Comparison of ENCODE assay signal across 8 mouse cellular contexts in genomic region chr11:107793200-107794102, GRCm38 (mm10). TPM values are rescaled to one million over a fixed set of nuclear protein-coding genes. Genes with fewer than 3 reads are reported as not detected.
DNase-seq lines count a peak whose midpoint lies in the region; ATAC-seq lines count a peak whose summit lies in the region.
"Had no signal": no experiment of that assay in that cellular context is flagged by ENCODE, and none has a peak within 500 bp of the region (broad histone marks: within the 10 kb centered on the region; RNA-seq: fewer than 3 reads in every experiment).

No protein-coding gene starts in this region.

- peaks cover 16% of the 10 kb centered on the region for H3K36me3 ChIP-seq in hindbrain, embryonic 13.5 days
- H3K36me3 ChIP-seq in midbrain, embryonic 12.5 days: peaks cover 22% of the 10 kb centered on the region

- peak overlapping the region; percentile 93 for H3K9ac ChIP-seq in hindbrain, embryonic 13.5 days
- H3K9ac ChIP-seq in midbrain, embryonic 12.5 days (replicated peaks): peak overlapping the region; percentile 90

- H3K4me3 ChIP-seq in hindbrain, embryonic 13.5 days: peak overlapping the region; percentile 79
- H3K4me3 ChIP-seq in midbrain, embryonic 12.5 days: peak overlapping the region; percentile 85

- no peaks in the 10 kb centered on the region for H3K9me3 ChIP-seq in hindbrain, embryonic 13.5 days
- H3K9me3 ChIP-seq in midbrain, embryonic 12.5 days: no peaks in the 10 kb centered on the region

- H3K27ac ChIP-seq in hindbrain, embryonic 13.5 days: peak overlapping the region; percentile 98
- peak overlapping the region; percentile 94 for H3K27ac ChIP-seq in midbrain, embryonic 12.5 days (replicated peaks)

- DNase-seq in layer of hippocampus, postnatal 14 days (ENCODE audit: low spot score in 2 of 2): peak; percentile 26 to 55
- DNase-seq in layer of hippocampus, adult 9-10 months (ENCODE audit: low spot score): no peak
- DNase-seq in embryo, embryonic 9.5 days (ENCODE audit: extremely low spot score): peak; percentile 68
- peak; percentile 57 to 67 for DNase-seq in thymus, postnatal 10 days (ENCODE audit: low spot score in 2 of 2)

- ATAC-seq in hindbrain, embryonic 13.5 days (ENCODE audit: low FRiP score): peak; percentile 57
- ATAC-seq in midbrain, embryonic 12.5 days (ENCODE audit: low FRiP score, low read depth): peak; percentile 61
- no peak for ATAC-seq in erythroblast, adult 5-6 weeks (replicated peaks; ENCODE audit: low FRiP score, poor library complexity, severe bottlenecking)

- under 1% methylated on average over 60 of the region's 64 CpGs for WGBS in hindbrain, embryonic 13.5 days
- WGBS in midbrain, embryonic 12.5 days: under 1% methylated on average over 61 of the region's 64 CpGs

- H3K4me2 ChIP-seq in hindbrain, embryonic 13.5 days: peak overlapping the region; percentile 68
- peak overlapping the region; percentile 91 for H3K4me2 ChIP-seq in midbrain, embryonic 12.5 days (replicated peaks)

- H3K4me1 ChIP-seq in hindbrain, embryonic 13.5 days (replicated peaks): peaks cover 68% of the 10 kb centered on the region
- peaks cover 58% of the 10 kb centered on the region for H3K4me1 ChIP-seq in midbrain, embryonic 12.5 days

- H3K27me3 ChIP-seq in hindbrain, embryonic 13.5 days: 0 out of 2 replicates have a peak, but pooled peaks cover 3% of the 10 kb centered on the region
- H3K27me3 ChIP-seq in midbrain, embryonic 12.5 days: peaks cover 24% of the 10 kb centered on the region

RNA-seq across cellular contexts. Expression of gene Cacng4, which starts 0.9 kb away (rescaled TPM):
- total RNA-seq in layer of hippocampus, postnatal 14 days (2021): 10 to 100 TPM; 49.6 to 62.6 TPM
- polyA plus RNA-seq in hindbrain, embryonic 13.5 days (2015; fragmentation: Nextera tagmentation; extraction: Ambion mirVana): 50.0 TPM in 2 replicates
- 26.3 and 27.1 TPM in 2 replicates for polyA plus RNA-seq in midbrain, embryonic 12.5 days (2016; fragmentation: Nextera tagmentation; extraction: Ambion mirVana)
- not detected in 2 replicates for total RNA-seq in erythroblast, adult 5-6 weeks (2015; ENCODE audit: low replicate concordance)
- total RNA-seq in erythroblast, adult 5-6 weeks (2017; ENCODE audit: low replicate concordance): not detected in 2 replicates
- total RNA-seq: common myeloid progenitor, adult 5-6 weeks had no signal

Comparison
In these comparisons a context has a peak if more than half of its experiments do, and no peak if none do; other contexts are left out.
1. RNA of gene Cacng4, which starts 0.9 kb away (total RNA-seq): 49.6 to 62.6 TPM in layer of hippocampus, postnatal 14 days; not detected in erythroblast, adult 5-6 weeks; every median in the first group is over 10 times any median in the second.